Mouse (Mus musculus): ENCODE measurements around the gene Pcyt2. TPM values are rescaled to one million over a fixed set of nuclear protein-coding genes. Genes with fewer than 3 reads are reported as not detected.
A peak's percentile ranks its signal among the peaks of the same experiment; 100 is the strongest.

The Pcyt2 gene
- total and polyA plus RNA-seq, 3 experiments = 29.0 to 146 (median 102) TPM

DNA sequence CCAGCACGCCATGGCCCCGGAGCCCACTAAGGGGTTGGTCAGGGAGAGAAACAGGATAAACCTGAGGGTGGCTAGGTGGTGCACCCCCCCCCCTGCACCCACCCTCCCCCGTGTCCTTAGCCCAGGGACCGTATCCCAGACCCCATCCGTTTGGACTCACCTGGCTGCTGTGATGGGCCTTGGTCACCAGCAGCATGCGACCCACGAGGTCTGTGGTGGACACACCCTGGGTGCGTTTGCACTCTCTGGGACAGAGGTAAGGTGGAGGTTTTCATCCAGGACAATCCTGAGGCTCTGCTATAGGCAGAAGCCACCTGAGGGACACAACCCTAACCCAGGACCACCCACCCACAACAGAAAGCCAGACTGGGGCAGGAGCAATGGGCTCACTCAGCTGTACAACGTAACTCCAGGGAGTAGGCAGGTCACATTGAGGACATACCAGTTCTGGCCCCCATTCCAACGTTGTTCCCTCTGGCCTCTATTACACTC lies 4.2 kb downstream of the Pcyt2 start:
- H3K9me3 ChIP-seq (replicated peaks) = peaks cover 2% of the 10 kb centered on the region; the same call in 1 of the 2 replicates
- peaks cover 2% of the 10 kb centered on the region; the same call in 1 of the 2 replicates for H3K27me3 ChIP-seq (ENCODE audit: insufficient read depth, low read length)
- no peak for TF ChIP-seq GATA1 (IDR thresholded peaks at IDR 0.05; ENCODE audit: borderline replicate concordance, low read length)
- TF ChIP-seq TAL1 (conservative IDR thresholded peaks at IDR 0.05; ENCODE audit: low read depth, low read length) = no peak
- TF ChIP-seq CTCF (IDR thresholded peaks at IDR 0.05; ENCODE audit: low read depth, low read length) = no peak
- no peak for TF ChIP-seq GATA2 (IDR thresholded peaks at IDR 0.05; ENCODE audit: borderline replicate concordance, low read depth, low read length)
- no peak for TF ChIP-seq POLR2AphosphoS5 (IDR thresholded peaks at IDR 0.05; ENCODE audit: insufficient replicate concordance, low read depth, low read length)
- H3K36me3 ChIP-seq (replicated peaks) = peaks cover 90% of the 10 kb centered on the region
- peaks cover 82% of the 10 kb centered on the region for H3K4me1 ChIP-seq (ENCODE audit: insufficient read depth, low read depth, low read length)
- no peak overlapping the region for H3K4me3 ChIP-seq (ENCODE audit: low read depth, low read length)
- no peak for ATAC-seq (ENCODE audit: extremely low read depth, insufficient number of reproducible peaks, low FRiP score, poor library complexity, severe bottlenecking)
- no peak for DNase-seq (ENCODE audit: low spot score)

- ATAC-seq (ENCODE audit: extremely low read depth, insufficient number of reproducible peaks, low FRiP score, poor library complexity, severe bottlenecking) = no peak
- no peaks in the 10 kb centered on the region for H3K9me3 ChIP-seq (replicated peaks)
- no peak overlapping the region for H3K4me3 ChIP-seq (ENCODE audit: low read depth, low read length)
- no peak for TF ChIP-seq GATA1 (IDR thresholded peaks at IDR 0.05; ENCODE audit: borderline replicate concordance, low read length)
- TF ChIP-seq CTCF (IDR thresholded peaks at IDR 0.05; ENCODE audit: low read depth, low read length) = peak; percentile 83
- H3K27me3 ChIP-seq (ENCODE audit: insufficient read depth, low read length) = peaks cover 2% of the 10 kb centered on the region; the same call in 1 of the 2 replicates
- H3K36me3 ChIP-seq (replicated peaks) = peaks cover 90% of the 10 kb centered on the region
- DNase-seq (ENCODE audit: low spot score) = no peak
- H3K4me1 ChIP-seq (ENCODE audit: insufficient read depth, low read depth, low read length) = peaks cover 80% of the 10 kb centered on the region
Measured at GRCm38 (mm10) chr11:120612763-120613162, 5.0 kb downstream of the Pcyt2 start.

GRCm38 (mm10) chr11:120610477-120611046 lies 7.2 kb downstream of the Pcyt2 start:
- H3K4me3 ChIP-seq (ENCODE audit: low read depth, low read length) = no peak overlapping the region
- peaks cover 61% of the 10 kb centered on the region for H3K4me1 ChIP-seq (ENCODE audit: insufficient read depth, low read depth, low read length)
- TF ChIP-seq POLR2AphosphoS5 (IDR thresholded peaks at IDR 0.05; ENCODE audit: insufficient replicate concordance, low read depth, low read length) (no peak), GATA1 (IDR thresholded peaks at IDR 0.05; ENCODE audit: borderline replicate concordance, low read length) (no peak), TAL1 (conservative IDR thresholded peaks at IDR 0.05; ENCODE audit: low read depth, low read length) (no peak), GATA2 (IDR thresholded peaks at IDR 0.05; ENCODE audit: borderline replicate concordance, low read depth, low read length) (no peak), CTCF (IDR thresholded peaks at IDR 0.05; ENCODE audit: low read depth, low read length) (no peak)
- ATAC-seq (ENCODE audit: extremely low read depth, insufficient number of reproducible peaks, low FRiP score, poor library complexity, severe bottlenecking) = no peak
- H3K9me3 ChIP-seq (replicated peaks) = no peaks in the 10 kb centered on the region
- peaks cover 99% of the 10 kb centered on the region for H3K36me3 ChIP-seq (replicated peaks)
- H3K27me3 ChIP-seq (ENCODE audit: insufficient read depth, low read length) = peaks cover 2% of the 10 kb centered on the region; the same call in 1 of the 2 replicates
- DNase-seq (ENCODE audit: low spot score) = no peak

GRCm38 (mm10) chr11:120609250-120609649 lies 8.5 kb downstream of the Pcyt2 start:
- ATAC-seq (ENCODE audit: extremely low read depth, insufficient number of reproducible peaks, low FRiP score, poor library complexity, severe bottlenecking) = peak; percentile 52; the same call in 1 of the 2 replicates
- Histone ChIP-seq H3K27me3 (ENCODE audit: insufficient read depth, low read length) (peaks cover 2% of the 10 kb centered on the region; the same call in 1 of the 2 replicates), H3K9me3 (replicated peaks) (no peaks in the 10 kb centered on the region), H3K36me3 (replicated peaks) (peaks cover 99% of the 10 kb centered on the region), H3K4me3 (ENCODE audit: low read depth, low read length) (no peak overlapping the region), H3K4me1 (ENCODE audit: insufficient read depth, low read depth, low read length) (peaks cover 52% of the 10 kb centered on the region)
- TF ChIP-seq POLR2AphosphoS5 (IDR thresholded peaks at IDR 0.05; ENCODE audit: insufficient replicate concordance, low read depth, low read length) (no peak), TAL1 (conservative IDR thresholded peaks at IDR 0.05; ENCODE audit: low read depth, low read length) (no peak), CTCF (IDR thresholded peaks at IDR 0.05; ENCODE audit: low read depth, low read length) (no peak), GATA1 (IDR thresholded peaks at IDR 0.05; ENCODE audit: borderline replicate concordance, low read length) (no peak)
- DNase-seq (ENCODE audit: low spot score) = no peak

DNA sequence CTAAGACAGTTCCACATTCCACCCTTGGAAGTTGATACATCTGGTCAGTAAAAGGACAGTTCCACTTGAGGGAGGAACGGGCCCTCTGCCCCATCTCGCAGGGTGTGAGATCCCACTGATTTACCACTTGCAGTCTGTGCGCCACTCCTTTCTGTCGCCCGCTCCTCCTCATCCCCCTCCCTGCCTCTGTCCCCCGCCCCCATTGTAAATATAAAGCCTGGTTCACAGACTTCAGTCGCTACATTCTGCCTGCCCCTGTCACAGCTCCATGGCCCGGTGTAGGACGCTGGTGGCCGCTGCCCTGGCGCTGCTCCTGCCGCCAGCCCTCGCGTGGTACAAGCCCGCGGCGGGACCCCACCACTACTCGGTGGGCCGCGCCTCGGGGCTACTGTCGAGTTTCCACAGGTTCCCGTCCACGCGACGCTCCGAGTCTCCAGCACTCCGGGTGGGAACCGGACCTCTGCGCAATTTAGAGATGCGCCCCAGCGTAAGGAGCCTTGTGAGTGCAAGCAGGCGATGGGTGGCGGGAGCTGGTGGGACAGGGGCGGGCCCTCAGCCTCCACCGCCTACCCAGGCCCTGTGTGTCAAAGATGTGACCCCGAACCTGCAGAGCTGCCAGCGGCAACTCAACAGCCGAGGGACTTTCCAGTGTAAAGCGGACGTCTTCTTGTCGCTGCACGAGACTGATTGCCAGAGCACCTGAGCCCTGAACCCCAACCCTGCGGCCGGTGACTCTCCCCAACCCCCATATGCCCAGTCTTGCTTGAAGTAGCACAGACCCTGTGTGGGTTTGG lies 9.3 kb downstream of the Pcyt2 start, which contains the start of gene Npb:
Gene Npb (plus strand): TSS at position 237 of the 794 bp plus-strand sequence.
- H3K4me1 ChIP-seq (ENCODE audit: insufficient read depth, low read depth, low read length) = peaks cover 51% of the 10 kb centered on the region
- no peak for TF ChIP-seq POLR2AphosphoS5 (IDR thresholded peaks at IDR 0.05; ENCODE audit: insufficient replicate concordance, low read depth, low read length)
- TF ChIP-seq GATA2 (IDR thresholded peaks at IDR 0.05; ENCODE audit: borderline replicate concordance, low read depth, low read length) = no peak
- no peak for TF ChIP-seq GATA1 (IDR thresholded peaks at IDR 0.05; ENCODE audit: borderline replicate concordance, low read length)
- TF ChIP-seq TAL1 (conservative IDR thresholded peaks at IDR 0.05; ENCODE audit: low read depth, low read length) = no peak
- TF ChIP-seq CTCF (IDR thresholded peaks at IDR 0.05; ENCODE audit: low read depth, low read length) = no peak
- peaks cover 99% of the 10 kb centered on the region for H3K36me3 ChIP-seq (replicated peaks)
- no peaks in the 10 kb centered on the region for H3K9me3 ChIP-seq (replicated peaks)
- DNase-seq (ENCODE audit: low spot score) (no peak), ATAC-seq (ENCODE audit: extremely low read depth, insufficient number of reproducible peaks, low FRiP score, poor library complexity, severe bottlenecking) (no peak)
- no peak within 1 kb of the TSS for H3K4me3 ChIP-seq (ENCODE audit: low read depth, low read length)
- H3K27me3 ChIP-seq (ENCODE audit: insufficient read depth, low read length) = peaks cover 2% of the 10 kb centered on the region; the same call in 1 of the 2 replicates

- no peak for DNase-seq (ENCODE audit: low spot score)
- Histone ChIP-seq H3K27me3 (ENCODE audit: insufficient read depth, low read length) (no peaks in the 10 kb centered on the region), H3K4me3 (ENCODE audit: low read depth, low read length) (no peak overlapping the region), H3K4me1 (ENCODE audit: insufficient read depth, low read depth, low read length) (peaks cover 50% of the 10 kb centered on the region), H3K9me3 (replicated peaks) (no peaks in the 10 kb centered on the region), H3K36me3 (replicated peaks) (peaks cover 99% of the 10 kb centered on the region)
- TF ChIP-seq TAL1 (conservative IDR thresholded peaks at IDR 0.05; ENCODE audit: low read depth, low read length) (no peak), CTCF (IDR thresholded peaks at IDR 0.05; ENCODE audit: low read depth, low read length) (no peak), GATA1 (IDR thresholded peaks at IDR 0.05; ENCODE audit: borderline replicate concordance, low read length) (no peak), POLR2AphosphoS5 (IDR thresholded peaks at IDR 0.05; ENCODE audit: insufficient replicate concordance, low read depth, low read length) (no peak), GATA2 (IDR thresholded peaks at IDR 0.05; ENCODE audit: borderline replicate concordance, low read depth, low read length) (no peak)
- no peak for ATAC-seq (ENCODE audit: extremely low read depth, insufficient number of reproducible peaks, low FRiP score, poor library complexity, severe bottlenecking)
Measured at GRCm38 (mm10) chr11:120606764-120607163, 11.0 kb downstream of the Pcyt2 start.
